Mouse (Mus musculus) MEL (cell line): Measurements from ENCODE around the gene Fam107b. TPM values are rescaled to one million over a fixed set of nuclear protein-coding genes. Genes with fewer than 3 reads are reported as not detected.

ENCODE experiments used
- DNase-seq: peaks from one replicate; pipeline ENCODE4 v3.0.0; 2011; ENCODE audit warnings: low read depth, low spot score
- H3K27ac ChIP-seq: 2 replicates; pipeline ENCODE4 v1.5.1; 2012; ENCODE audit warnings: low read depth, mild to moderate bottlenecking, control low read depth, low read length, moderate library complexity; ENCODE audit not compliant: control insufficient read depth
- H3K27me3 ChIP-seq, 2 experiments: fragments of 150-350 bp in 1 of 2; sonication (generic) in 1 of 2; 2 replicates each; pipeline ENCODE4 v1.6.1; 2012; ENCODE audit warnings: low read length in 2 of 2, mild to moderate bottlenecking in 2 of 2, improper control_type of control experiment in 1 of 2, moderate library complexity in 1 of 2; ENCODE audit not compliant: insufficient read depth in 2 of 2, control insufficient read depth in 1 of 2
- H3K36me3 ChIP-seq, 2 experiments: 2 replicates each; pipeline ENCODE4 v1.6.1; 2012 to 2014; ENCODE audit warnings: low read length in 2 of 2, improper control_type of control experiment in 1 of 2, inconsistent platforms in 1 of 2, mild to moderate bottlenecking in 1 of 2; ENCODE audit not compliant: insufficient read depth in 2 of 2, control insufficient read depth in 1 of 2
- H3K4me1 ChIP-seq, 2 experiments: fragments of 150-350 bp in 1 of 2; sonication (generic) in 1 of 2; 2 replicates each; pipeline ENCODE4 v1.6.1; 2012; ENCODE audit warnings: low read length in 2 of 2, improper control_type of control experiment in 1 of 2, mild to moderate bottlenecking in 1 of 2; ENCODE audit not compliant: insufficient read depth in 2 of 2, control insufficient read depth in 1 of 2
- H3K4me3 ChIP-seq, 2 experiments: fragments of 150-350 bp in 1 of 2; sonication (generic) in 1 of 2; 2 replicates each; pipeline ENCODE4 v1.5.1; 2012; ENCODE audit warnings: low read depth in 2 of 2, low read length in 2 of 2, mild to moderate bottlenecking in 2 of 2, moderate library complexity in 2 of 2, control low read depth in 1 of 2, improper control_type of control experiment in 1 of 2; ENCODE audit not compliant: control insufficient read depth in 1 of 2, insufficient read depth in 1 of 2
- H3K79me2 ChIP-seq: 2 replicates; pipeline ENCODE4 v1.6.1; 2012; ENCODE audit warnings: mild to moderate bottlenecking, low read length, moderate library complexity; ENCODE audit not compliant: control insufficient read depth, poor library complexity, insufficient read depth
- H3K9ac ChIP-seq: 2 replicates; pipeline ENCODE4 v1.6.1; 2012; ENCODE audit warnings: low read depth, mild to moderate bottlenecking, control low read depth, low read length, moderate library complexity; ENCODE audit not compliant: control insufficient read depth, poor library complexity, severe bottlenecking
- H3K9me3 ChIP-seq: fragments of 150-350 bp; sonication (generic); replicated peaks from 2 replicates; pipeline ENCODE4 v1.6.1; 2012; ENCODE audit warnings: mild to moderate bottlenecking, low read length, improper control_type of control experiment, moderate library complexity; ENCODE audit not compliant: insufficient read depth
- CHD1 ChIP-seq: IDR thresholded peaks from 2 replicates; pipeline ENCODE4 v1.6.1; 2012; ENCODE audit warnings: low read depth, mild to moderate bottlenecking, inconsistent platforms, low read length, improper control_type of control experiment
- CTCF ChIP-seq, 3 experiments: IDR thresholded peaks in 2 of 3; conservative IDR thresholded peaks in 1 of 3; 2 replicates each; pipeline ENCODE4 v1.5.1; 2011 to 2012; ENCODE audit warnings: low read length in 3 of 3, low read depth in 2 of 3, mild to moderate bottlenecking in 2 of 3, improper control_type of control experiment in 1 of 3, inconsistent platforms in 1 of 3, mixed read lengths in 1 of 3, moderate library complexity in 1 of 3; ENCODE audit not compliant: control insufficient read depth in 1 of 3, insufficient read depth in 1 of 3, poor library complexity in 1 of 3, severe bottlenecking in 1 of 3
- E2F4 ChIP-seq: IDR thresholded peaks from 2 replicates; pipeline ENCODE4 v1.6.1; 2011; ENCODE audit warnings: low read depth, low read length, improper control_type of control experiment, borderline replicate concordance
- ELF1 ChIP-seq: IDR thresholded peaks from 2 replicates; pipeline ENCODE4 v1.6.1; 2014; ENCODE audit warnings: low read depth, mild to moderate bottlenecking, inconsistent platforms, low read length, improper control_type of control experiment, moderate library complexity
- EP300 ChIP-seq, 2 experiments: IDR thresholded peaks; 2 replicates each; pipeline ENCODE4 v1.6.1; 2011; ENCODE audit warnings: improper control_type of control experiment in 2 of 2, low read length in 2 of 2, low read depth in 1 of 2, mild to moderate bottlenecking in 1 of 2
- HCFC1 ChIP-seq: IDR thresholded peaks from 2 replicates; pipeline ENCODE4 v1.6.1; 2012; ENCODE audit warnings: low read depth, mild to moderate bottlenecking, inconsistent platforms, low read length, improper control_type of control experiment, moderate library complexity
- JUND ChIP-seq: IDR thresholded peaks from 2 replicates; pipeline ENCODE4 v1.6.1; 2011; ENCODE audit warnings: low read depth, mild to moderate bottlenecking, improper control_type of control experiment, low read length
- MAFK ChIP-seq: IDR thresholded peaks from 2 replicates; pipeline ENCODE4 v1.6.1; 2011; ENCODE audit warnings: low read depth, mild to moderate bottlenecking, low read length, improper control_type of control experiment, borderline replicate concordance
- MAX ChIP-seq: IDR thresholded peaks from 2 replicates; pipeline ENCODE4 v1.6.1; 2011; ENCODE audit warnings: low read length, improper control_type of control experiment
- MYC ChIP-seq: IDR thresholded peaks from 2 replicates; pipeline ENCODE4 v1.6.1; 2011; ENCODE audit warnings: low read depth, mild to moderate bottlenecking, low read length, improper control_type of control experiment, moderate library complexity
- POLR2A ChIP-seq, 2 experiments: IDR thresholded peaks; 2 replicates each; pipeline ENCODE4 v1.6.1; 2011 to 2012; ENCODE audit warnings: low read length in 2 of 2, mild to moderate bottlenecking in 2 of 2, control low read depth in 1 of 2, improper control_type of control experiment in 1 of 2, low read depth in 1 of 2, moderate library complexity in 1 of 2; ENCODE audit not compliant: control insufficient read depth in 1 of 2, insufficient read depth in 1 of 2, poor library complexity in 1 of 2
- POLR2AphosphoS2 ChIP-seq: IDR thresholded peaks from 2 replicates; pipeline ENCODE4 v1.6.1; 2011; ENCODE audit warnings: low read length, improper control_type of control experiment
- RAD21 ChIP-seq: IDR thresholded peaks from 2 replicates; pipeline ENCODE4 v1.6.1; 2011; ENCODE audit warnings: mild to moderate bottlenecking, low read depth, low read length, improper control_type of control experiment
- RCOR1 ChIP-seq: IDR thresholded peaks from 2 replicates; pipeline ENCODE4 v1.6.1; 2012; ENCODE audit warnings: low read depth, mild to moderate bottlenecking, inconsistent platforms, low read length, improper control_type of control experiment
- SMC3 ChIP-seq: IDR thresholded peaks from 2 replicates; pipeline ENCODE4 v1.6.1; 2011; ENCODE audit warnings: low read depth, low read length, improper control_type of control experiment
- TAL1 ChIP-seq: IDR thresholded peaks from 2 replicates; pipeline ENCODE4 v1.6.1; 2012; ENCODE audit warnings: mild to moderate bottlenecking, inconsistent platforms, low read length, moderate library complexity, mixed read lengths
- USF1 ChIP-seq: IDR thresholded peaks from 2 replicates; pipeline ENCODE4 v1.6.1; 2014; ENCODE audit warnings: low read depth, mild to moderate bottlenecking, inconsistent platforms, low read length, improper control_type of control experiment, moderate library complexity
- USF2 ChIP-seq, 2 experiments: IDR thresholded peaks; 2 replicates each; pipeline ENCODE4 v1.6.1; 2011 to 2012; ENCODE audit warnings: improper control_type of control experiment in 2 of 2, low read length in 2 of 2, borderline replicate concordance in 1 of 2, inconsistent platforms in 1 of 2, low read depth in 1 of 2, mild to moderate bottlenecking in 1 of 2; ENCODE audit not compliant: insufficient read depth in 1 of 2
- ZMIZ1 ChIP-seq: IDR thresholded peaks from 2 replicates; pipeline ENCODE4 v1.6.1; 2012; ENCODE audit warnings: low read depth, mild to moderate bottlenecking, inconsistent platforms, low read length, improper control_type of control experiment, moderate library complexity
- polyA plus RNA-seq, 2 experiments: library from polyadenylated mRNA; stranded (reverse) in 1 of 2; unstranded in 1 of 2; fragments of >175 nt in 1 of 2; fragments of >200 nt in 1 of 2; gene quantifications; 2 replicates each; pipeline versions ENCODE4 v1.2.1 to v1.2.4; 2012; ENCODE audit warnings: low replicate concordance in 2 of 2, low read depth in 1 of 2; ENCODE audit not compliant: insufficient read length in 2 of 2, insufficient read depth in 1 of 2, missing spikeins in 1 of 2
- total RNA-seq: library from RNA; depleted of rRNA; stranded (reverse); fragments of 300-350 nt; gene quantifications from 2 replicates; pipeline ENCODE4 v1.2.3, GENCODE M21; 2012

Fam107b gene
- total and polyA plus RNA-seq, 3 experiments = 10.0 to 15.5 TPM; not detected in 1

- TF ChIP-seq CHD1 (no peak), USF1 (no peak), RCOR1 (no peak), POLR2A (IDR thresholded peaks at IDR 0.05; ENCODE audit: control insufficient read depth in 1 of 2, insufficient read depth in 1 of 2, low read depth in 1 of 2, low read length in 2 of 2, poor library complexity in 1 of 2) (no peak), USF2 (IDR thresholded peaks at IDR 0.05; ENCODE audit: borderline replicate concordance in 1 of 2, insufficient read depth in 1 of 2, low read depth in 1 of 2, low read length in 2 of 2) (no peak), CTCF (IDR thresholded peaks at IDR 0.05 in 2 of 3, conservative IDR thresholded peaks at IDR 0.05 in 1 of 3; ENCODE audit: control insufficient read depth in 1 of 3, insufficient read depth in 1 of 3, low read depth in 2 of 3, low read length in 3 of 3, poor library complexity in 1 of 3, severe bottlenecking in 1 of 3) (no peak), RAD21 (no peak), MAX (no peak), MAFK (no peak), ZMIZ1 (no peak)
- H3K9ac ChIP-seq = no peak overlapping the region
- H3K4me3 ChIP-seq = no peak overlapping the region
- H3K4me1 ChIP-seq = peaks cover 10 to 14% of the 10 kb centered on the region in 2 experiments
- no peaks in the 10 kb centered on the region for H3K27me3 ChIP-seq
- no peaks in the 10 kb centered on the region; the same call in 1 of the 2 replicates for H3K79me2 ChIP-seq
- peaks cover 0 to 13% of the 10 kb centered on the region in 2 experiments; a peak in 2 of 4 replicates for H3K36me3 ChIP-seq
- H3K27ac ChIP-seq = no peak overlapping the region
- DNase-seq = no peak
- H3K9me3 ChIP-seq = no peaks in the 10 kb centered on the region
Measured at GRCm38 (mm10) chr2:3721974-3722373, 151.7 kb downstream of the Fam107b start.

GRCm38 (mm10) chr2:3723391-3724106, 153.3 kb downstream of the Fam107b start:
- H3K27ac ChIP-seq = no peak overlapping the region
- H3K79me2 ChIP-seq = no peaks in the 10 kb centered on the region; the same call in 1 of the 2 replicates
- peaks cover 0 to 19% of the 10 kb centered on the region in 2 experiments; a peak in 2 of 4 replicates for H3K36me3 ChIP-seq
- no peak for DNase-seq
- H3K9me3 ChIP-seq = no peaks in the 10 kb centered on the region
- no peak overlapping the region for H3K4me3 ChIP-seq
- TF ChIP-seq E2F4 = no peak
- no peak for TF ChIP-seq SMC3
- no peak for TF ChIP-seq JUND
- TF ChIP-seq ELF1 = no peak
- no peak for TF ChIP-seq EP300 (IDR thresholded peaks at IDR 0.05; ENCODE audit: low read depth in 1 of 2, low read length in 2 of 2)
- TF ChIP-seq HCFC1 = no peak
- no peak for TF ChIP-seq TAL1
- no peak for TF ChIP-seq POLR2AphosphoS2
- no peak for TF ChIP-seq MYC
- no peak overlapping the region for H3K9ac ChIP-seq
- H3K4me1 ChIP-seq = peaks cover 12 to 24% of the 10 kb centered on the region in 2 experiments
- no peaks in the 10 kb centered on the region for H3K27me3 ChIP-seq
